Mouse (Mus musculus) gastrocnemius, adult 2 months (tissue): ENCODE measurements around the gene Fbxo3. TPM values are rescaled to one million over a fixed set of nuclear protein-coding genes. Genes with fewer than 3 reads are reported as not detected.
"Not testable (repeated sequence)": the region's sequence is repeated elsewhere in the genome, so short reads cannot be mapped to it uniquely, and the experiment has no call there.

ENCODE experiments used
- DNase-seq: peaks from one replicate; pipeline ENCODE4 v3.0.0; 2022
- H3K27ac ChIP-seq: fragments of 200-600 bp; 2 replicates; pipeline ENCODE4 v1.8.1; 2022; ENCODE audit warnings: mild to moderate bottlenecking
- H3K4me3 ChIP-seq: fragments of 200-600 bp; 2 replicates; pipeline ENCODE4 v1.8.1; 2022; ENCODE audit warnings: mild to moderate bottlenecking, moderate library complexity
- CTCF ChIP-seq: fragments of 200-600 bp; IDR thresholded peaks from 2 replicates; pipeline ENCODE4 v1.8.1; 2022; ENCODE audit warnings: antibody characterized with exemption, mild to moderate bottlenecking, moderate library complexity
- intact Hi-C: fragments of 180-260 bp; cut with DNase I; formaldehyde crosslinking; loops from one replicate; pipeline ENCODE4 v1.15.1; 2025
- total RNA-seq, 2 experiments: library from RNA; stranded (reverse); gene quantifications; 2 replicates each; pipeline ENCODE4 v1.2.3; 2021

The Fbxo3 gene
- total RNA-seq, 2 experiments from 2014 or later: 47.5 to 53.9 TPM

- no peak for DNase-seq
- Histone ChIP-seq H3K27ac (no peak overlapping the region), H3K4me3 (no peak overlapping the region)
- intact Hi-C loops: no loop called here
- no peak for TF ChIP-seq CTCF
Observed at GRCm38 (mm10) chr2:104110031-104110430, 82.5 kb downstream of the Fbxo3 start.

GRCm38 (mm10) chr2:104111170-104111797 is 83.8 kb downstream of the Fbxo3 start:
- DNase-seq, H3K27ac ChIP-seq, H3K4me3 ChIP-seq, intact Hi-C loops: not testable (repeated sequence)

Other genes with a start within 250 kb of the Fbxo3 start
- 100 to 1,000 TPM in 1 of 2 experiments, 10 to 100 TPM in 1; 87.3 to 112 TPM for gene Caprin1, start 230.1 kb upstream of the Fbxo3 start, total RNA-seq
- 1 to 10 TPM; 4.1 to 7.0 TPM for gene Lmo2, start 69.7 kb upstream of the Fbxo3 start, total RNA-seq
- gene 4931422A03Rik, start 640 bp downstream of the Fbxo3 start, total RNA-seq: not detected
- gene Gm10912, start 38.1 kb downstream of the Fbxo3 start, total RNA-seq: under 1 TPM; 0.36 to 0.38 TPM
- gene Gm10799, start 40.8 kb downstream of the Fbxo3 start, total RNA-seq: not detected
- gene Cd59b, start 42.1 kb downstream of the Fbxo3 start, total RNA-seq: 1 to 10 TPM; 1.7 to 4.2 TPM
- gene Cd59a, start 68.1 kb downstream of the Fbxo3 start, total RNA-seq: 10 to 100 TPM; 14.3 to 18.4 TPM
- gene A930018P22Rik, start 95.0 kb downstream of the Fbxo3 start, total RNA-seq: under 1 TPM; 0.39 to 0.61 TPM